Mouse (Mus musculus): Measurements from ENCODE around the gene Igsf3. TPM values are rescaled to one million over a fixed set of nuclear protein-coding genes. Genes with fewer than 3 reads are reported as not detected.

Gene Igsf3
- total RNA-seq (2021) (10 to 100 TPM; 11.4 to 11.8 TPM), polyA plus RNA-seq (2012; rRNA removed) (3.9 and 6.8 TPM in 2 replicates)
- long read RNA-seq, partial matches to known transcripts = 0 of 4 reads
- long read RNA-seq, other reads (novel, unspliced or antisense) = 4 of 4 reads

- Histone ChIP-seq H3K27me3 (ENCODE audit: control insufficient read depth, insufficient read depth, low read length) (no peaks in the 10 kb centered on the region), H3K36me3 (ENCODE audit: control insufficient read depth, insufficient read depth, low read length) (no peaks in the 10 kb centered on the region), H3K4me1 (ENCODE audit: control insufficient read depth, insufficient read depth, low read length) (peaks cover 5% of the 10 kb centered on the region), H3K4me3 (peak within 1 kb of the TSS; percentile 77), H3K79me2 (replicated peaks; ENCODE audit: control insufficient read depth, insufficient read depth, low read length) (no peaks in the 10 kb centered on the region), H3K9ac (ENCODE audit: low read depth, low read length) (peak within 1 kb of the TSS; percentile 82), H3K27ac (peak within 1 kb of the TSS; percentile 57)
- intact Hi-C loops (cut with DNase I) = loop anchor here (1.0 to 5.0 kb wide), 2 partner anchors 74 to 86 kb away; no protein-coding TSS in a partner anchor
- WGBS = 6% methylated on average over 41 of the region's 56 CpGs
- no peak for TF ChIP-seq EP300 (IDR thresholded peaks at IDR 0.05; ENCODE audit: insufficient read depth, low read depth, low read length)
- TF ChIP-seq POLR2A (IDR thresholded peaks at IDR 0.05; ENCODE audit: insufficient read depth, low read depth, low read length) = no peak
- TF ChIP-seq CTCF (IDR thresholded peaks at IDR 0.05) = peak; percentile 20; the same call in 1 of the 2 replicates
- DNase-seq = peak; percentile 87 to 89
Measured at GRCm38 (mm10) chr3:101376538-101377247, at the start of gene Igsf3. Gene Igsf3, plus strand, starts transcription at chr3:101377083.

- no peak for DNase-seq
- TF ChIP-seq POLR2A (IDR thresholded peaks at IDR 0.05; ENCODE audit: insufficient read depth, low read depth, low read length) = no peak
- TF ChIP-seq EP300 (IDR thresholded peaks at IDR 0.05; ENCODE audit: insufficient read depth, low read depth, low read length) = no peak
- no peak for TF ChIP-seq CTCF (IDR thresholded peaks at IDR 0.05)
- Histone ChIP-seq H3K79me2 (replicated peaks; ENCODE audit: control insufficient read depth, insufficient read depth, low read length) (no peaks in the 10 kb centered on the region), H3K4me1 (ENCODE audit: control insufficient read depth, insufficient read depth, low read length) (no peaks in the 10 kb centered on the region), H3K27me3 (ENCODE audit: control insufficient read depth, insufficient read depth, low read length) (no peaks in the 10 kb centered on the region), H3K4me3 (no peak overlapping the region), H3K36me3 (ENCODE audit: control insufficient read depth, insufficient read depth, low read length) (no peaks in the 10 kb centered on the region), H3K27ac (no peak overlapping the region), H3K9ac (ENCODE audit: low read depth, low read length) (no peak overlapping the region)
- intact Hi-C loops (cut with DNase I) = no loop called here
- 82% methylated on average over 2 of the region's 2 CpGs for WGBS
Measured at GRCm38 (mm10) chr3:101327248-101327647, 49.6 kb upstream of the Igsf3 start.

GRCm38 (mm10) chr3:101328617-101329016 is 48.3 kb upstream of the Igsf3 start:
- Histone ChIP-seq H3K4me3 (no peak overlapping the region), H3K27me3 (ENCODE audit: control insufficient read depth, insufficient read depth, low read length) (no peaks in the 10 kb centered on the region), H3K79me2 (replicated peaks; ENCODE audit: control insufficient read depth, insufficient read depth, low read length) (no peaks in the 10 kb centered on the region), H3K9ac (ENCODE audit: low read depth, low read length) (no peak overlapping the region), H3K36me3 (ENCODE audit: control insufficient read depth, insufficient read depth, low read length) (no peaks in the 10 kb centered on the region), H3K4me1 (ENCODE audit: control insufficient read depth, insufficient read depth, low read length) (no peaks in the 10 kb centered on the region), H3K27ac (no peak overlapping the region)
- no peak for DNase-seq
- no peak for TF ChIP-seq EP300 (IDR thresholded peaks at IDR 0.05; ENCODE audit: insufficient read depth, low read depth, low read length)
- no peak for TF ChIP-seq CTCF (IDR thresholded peaks at IDR 0.05)
- TF ChIP-seq POLR2A (IDR thresholded peaks at IDR 0.05; ENCODE audit: insufficient read depth, low read depth, low read length) = no peak
- intact Hi-C loops (cut with DNase I) = no loop called here
- 87% methylated on average over 7 of the region's 7 CpGs for WGBS

- DNase-seq = no peak
- no peak overlapping the region for H3K27ac ChIP-seq
- no peaks in the 10 kb centered on the region for H3K27me3 ChIP-seq (ENCODE audit: control insufficient read depth, insufficient read depth, low read length)
- H3K79me2 ChIP-seq (replicated peaks; ENCODE audit: control insufficient read depth, insufficient read depth, low read length) = no peaks in the 10 kb centered on the region
- TF ChIP-seq EP300 (IDR thresholded peaks at IDR 0.05; ENCODE audit: insufficient read depth, low read depth, low read length) (no peak), CTCF (IDR thresholded peaks at IDR 0.05) (no peak), POLR2A (IDR thresholded peaks at IDR 0.05; ENCODE audit: insufficient read depth, low read depth, low read length) (no peak)
- H3K9ac ChIP-seq (ENCODE audit: low read depth, low read length) = no peak overlapping the region
- 96% methylated on average over 9 of the region's 9 CpGs for WGBS
- intact Hi-C loops (cut with DNase I) = no loop called here
- no peaks in the 10 kb centered on the region for H3K4me1 ChIP-seq (ENCODE audit: control insufficient read depth, insufficient read depth, low read length)
- no peaks in the 10 kb centered on the region for H3K36me3 ChIP-seq (ENCODE audit: control insufficient read depth, insufficient read depth, low read length)
- no peak overlapping the region for H3K4me3 ChIP-seq
Measured at GRCm38 (mm10) chr3:101343199-101343924, 33.5 kb upstream of the Igsf3 start.

GRCm38 (mm10) chr3:101344246-101344645 is 32.6 kb upstream of the Igsf3 start:
- DNase-seq = no peak
- H3K27me3 ChIP-seq (ENCODE audit: control insufficient read depth, insufficient read depth, low read length) = no peaks in the 10 kb centered on the region; the same call in 1 of the 2 replicates
- no peak overlapping the region for H3K9ac ChIP-seq (ENCODE audit: low read depth, low read length)
- H3K36me3 ChIP-seq (ENCODE audit: control insufficient read depth, insufficient read depth, low read length) = no peaks in the 10 kb centered on the region
- H3K4me1 ChIP-seq (ENCODE audit: control insufficient read depth, insufficient read depth, low read length) = no peaks in the 10 kb centered on the region
- no peak overlapping the region for H3K4me3 ChIP-seq
- 89% methylated on average over 3 of the region's 3 CpGs for WGBS
- intact Hi-C loops (cut with DNase I) = no loop called here
- H3K79me2 ChIP-seq (replicated peaks; ENCODE audit: control insufficient read depth, insufficient read depth, low read length) = no peaks in the 10 kb centered on the region
- H3K27ac ChIP-seq = no peak overlapping the region
- TF ChIP-seq POLR2A (IDR thresholded peaks at IDR 0.05; ENCODE audit: insufficient read depth, low read depth, low read length) = no peak
- no peak for TF ChIP-seq CTCF (IDR thresholded peaks at IDR 0.05)
- TF ChIP-seq EP300 (IDR thresholded peaks at IDR 0.05; ENCODE audit: insufficient read depth, low read depth, low read length) = no peak

All from heart, adult 2 months (tissue).